In genomic region chr5:29824796-29825195, GRCm38 (mm10) we compare ENCODE assay signal across 9 mouse cellular contexts.
DNase-seq lines count a peak whose midpoint lies in the region; ATAC-seq and TF ChIP-seq lines count a peak whose summit lies in the region.
"Had no signal": no experiment of that assay in that cellular context is flagged by ENCODE, and none has a peak within 500 bp of the region (broad histone marks: within the 10 kb centered on the region; RNA-seq: fewer than 3 reads in every experiment).

No protein-coding gene starts in this region.

- WGBS in forebrain, postnatal 0 days: 38% methylated on average over 3 of the region's 3 CpGs
- WGBS in forebrain, embryonic 12.5 days: 42% methylated on average over 3 of the region's 3 CpGs
- 47% methylated on average over 3 of the region's 3 CpGs for WGBS in midbrain, embryonic 16.5 days
- WGBS in midbrain, embryonic 15.5 days: 53% methylated on average over 3 of the region's 3 CpGs

- H3K4me1 ChIP-seq in forebrain, postnatal 0 days (ENCODE audit: insufficient read depth): no peaks in the 10 kb centered on the region
- H3K4me1 ChIP-seq in forebrain, embryonic 12.5 days: no peaks in the 10 kb centered on the region
- no peaks in the 10 kb centered on the region for H3K4me1 ChIP-seq in midbrain, embryonic 16.5 days (ENCODE audit: control insufficient read depth, insufficient read depth, low read length)
- H3K4me1 ChIP-seq in midbrain, embryonic 15.5 days: no peaks in the 10 kb centered on the region

- TF ChIP-seq POLR2A in brain, embryonic 14.5 days (IDR thresholded peaks at IDR 0.05; ENCODE audit: borderline replicate concordance, extremely low read depth, insufficient read depth, insufficient read length, poor library complexity, severe bottlenecking): no peak

- no peaks in the 10 kb centered on the region for H3K9me3 ChIP-seq in forebrain, postnatal 0 days (ENCODE audit: low read length)
- H3K9me3 ChIP-seq in forebrain, embryonic 12.5 days: no peaks in the 10 kb centered on the region
- H3K9me3 ChIP-seq in midbrain, embryonic 16.5 days (replicated peaks; ENCODE audit: control insufficient read depth, low read length, poor library complexity, severe bottlenecking): no peaks in the 10 kb centered on the region
- H3K9me3 ChIP-seq in midbrain, embryonic 15.5 days: no peaks in the 10 kb centered on the region
- H3K9me3 ChIP-seq: heart, embryonic 13.5 days had no signal

- ATAC-seq in forebrain, postnatal 0 days: peak; percentile 64
- ATAC-seq in forebrain, embryonic 12.5 days (ENCODE audit: low FRiP score): no peak
- 0 out of 2 replicates have a peak, but pooled peaks have one; percentile 32 for ATAC-seq in midbrain, embryonic 16.5 days
- ATAC-seq in midbrain, embryonic 15.5 days (replicated peaks): no peak

- DNase-seq in forebrain, postnatal 0 days: peak; percentile 64
- peak; percentile 72 for DNase-seq in brain, embryonic 14.5 days (ENCODE audit: low read depth)
- DNase-seq in heart, postnatal 4 days: peak; percentile 70
- peak; percentile 30 for DNase-seq in lung, postnatal 14 days
- DNase-seq in ovary, adult 18-20 months (ENCODE audit: low spot score): no peak

- peak; percentile 59 for TF ChIP-seq CTCF in forebrain, postnatal 0 days (IDR thresholded peaks at IDR 0.05; ENCODE audit: low read depth)
- TF ChIP-seq CTCF in brain, embryonic 14.5 days (IDR thresholded peaks at IDR 0.05; ENCODE audit: borderline replicate concordance, extremely low read depth, insufficient read depth, insufficient read length): 0 out of 2 replicates have a peak, but pooled peaks have one; percentile 25

- H3K27ac ChIP-seq in forebrain, postnatal 0 days (ENCODE audit: low read depth, low read length): no peak overlapping the region
- H3K27ac ChIP-seq in forebrain, embryonic 12.5 days: no peak overlapping the region
- no peak overlapping the region for H3K27ac ChIP-seq in midbrain, embryonic 16.5 days (ENCODE audit: low read length)
- no peak overlapping the region for H3K27ac ChIP-seq in midbrain, embryonic 15.5 days
- H3K27ac ChIP-seq: heart, embryonic 13.5 days had no signal

- H3K9ac ChIP-seq in forebrain, postnatal 0 days: no peak overlapping the region
- H3K9ac ChIP-seq in forebrain, embryonic 12.5 days: no peak overlapping the region
- no peak overlapping the region for H3K9ac ChIP-seq in midbrain, embryonic 16.5 days (ENCODE audit: low read depth, low read length)
- H3K9ac ChIP-seq in midbrain, embryonic 15.5 days: no peak overlapping the region
- H3K9ac ChIP-seq: heart, embryonic 13.5 days had no signal

- no peaks in the 10 kb centered on the region for H3K27me3 ChIP-seq in forebrain, postnatal 0 days (ENCODE audit: insufficient read depth, low read length)
- H3K27me3 ChIP-seq in forebrain, embryonic 12.5 days: no peaks in the 10 kb centered on the region
- no peaks in the 10 kb centered on the region for H3K27me3 ChIP-seq in midbrain, embryonic 16.5 days (ENCODE audit: control insufficient read depth, insufficient read depth, low read depth, low read length)
- H3K27me3 ChIP-seq in midbrain, embryonic 15.5 days (replicated peaks): no peaks in the 10 kb centered on the region

- no peak overlapping the region for H3K4me3 ChIP-seq in forebrain, postnatal 0 days (ENCODE audit: low read depth, low read length)
- no peak overlapping the region for H3K4me3 ChIP-seq in forebrain, embryonic 12.5 days (replicated peaks)
- no peak overlapping the region for H3K4me3 ChIP-seq in midbrain, embryonic 16.5 days (ENCODE audit: low read depth, low read length)
- H3K4me3 ChIP-seq in midbrain, embryonic 15.5 days: no peak overlapping the region
- H3K4me3 ChIP-seq: heart, embryonic 13.5 days had no signal

- H3K4me2 ChIP-seq in forebrain, postnatal 0 days (ENCODE audit: low read depth): no peak overlapping the region
- no peak overlapping the region for H3K4me2 ChIP-seq in forebrain, embryonic 12.5 days
- no peak overlapping the region for H3K4me2 ChIP-seq in midbrain, embryonic 16.5 days (ENCODE audit: low read length)
- H3K4me2 ChIP-seq in midbrain, embryonic 15.5 days: no peak overlapping the region
- H3K4me2 ChIP-seq: heart, embryonic 13.5 days had no signal

- no peaks in the 10 kb centered on the region for H3K36me3 ChIP-seq in forebrain, postnatal 0 days (ENCODE audit: insufficient read depth)
- no peaks in the 10 kb centered on the region for H3K36me3 ChIP-seq in forebrain, embryonic 12.5 days (replicated peaks)
- no peaks in the 10 kb centered on the region for H3K36me3 ChIP-seq in midbrain, embryonic 16.5 days (ENCODE audit: control insufficient read depth, insufficient read depth, low read length)
- H3K36me3 ChIP-seq in midbrain, embryonic 15.5 days (replicated peaks): no peaks in the 10 kb centered on the region
- H3K36me3 ChIP-seq: heart, embryonic 13.5 days had no signal

Comparison
In these comparisons a context has a peak if more than half of its experiments do, and no peak if none do; other contexts are left out.
1. ATAC-seq: peak in forebrain, postnatal 0 days (single experiment) and midbrain, embryonic 16.5 days (single experiment); none in forebrain, embryonic 12.5 days (single experiment) and midbrain, embryonic 15.5 days (single experiment).